Mouse (Mus musculus) forebrain, embryonic 13.5 days (tissue): ENCODE measurements around the gene Adgre5. TPM values are rescaled to one million over a fixed set of nuclear protein-coding genes. Genes with fewer than 3 reads are reported as not detected.

ENCODE experiments used
- ATAC-seq: fragments of 200-750 bp; cut with Nextera tagmentation; 2 replicates; pipeline ENCODE4 v1.8.0; 2017
- H3K27ac ChIP-seq: fragments of 300-500 bp; sonication (generic); 2 replicates; pipeline ENCODE4 v1.5.1; 2015; ENCODE audit warnings: inconsistent platforms, mild to moderate bottlenecking, moderate library complexity
- H3K27me3 ChIP-seq: fragments of 300-500 bp; sonication (generic); 2 replicates; pipeline ENCODE4 v1.6.1; 2015; ENCODE audit warnings: mild to moderate bottlenecking, inconsistent platforms
- H3K36me3 ChIP-seq: fragments of 300-500 bp; sonication (generic); 2 replicates; pipeline ENCODE4 v1.6.1; 2015; ENCODE audit warnings: mild to moderate bottlenecking, inconsistent platforms; ENCODE audit not compliant: poor library complexity, severe bottlenecking
- H3K4me1 ChIP-seq: fragments of 300-500 bp; sonication (generic); 2 replicates; pipeline ENCODE4 v1.6.1; 2015; ENCODE audit warnings: inconsistent platforms
- H3K4me2 ChIP-seq: fragments of 300-500 bp; sonication (generic); 2 replicates; pipeline ENCODE4 v1.6.1; 2015; ENCODE audit warnings: inconsistent platforms, mild to moderate bottlenecking, moderate library complexity
- H3K4me3 ChIP-seq: fragments of 300-500 bp; sonication (generic); 2 replicates; pipeline ENCODE4 v1.5.1; 2015; ENCODE audit warnings: mild to moderate bottlenecking, inconsistent platforms
- H3K9ac ChIP-seq: fragments of 300-500 bp; sonication (generic); 2 replicates; pipeline ENCODE4 v1.6.1; 2015; ENCODE audit warnings: mild to moderate bottlenecking, inconsistent platforms
- H3K9me3 ChIP-seq: fragments of 300-500 bp; sonication (generic); replicated peaks from 2 replicates; pipeline ENCODE4 v1.6.1; 2016; ENCODE audit warnings: inconsistent platforms
- WGBS: fragments of 180-500 bp; shearing (Covaris S2); methylation state at CpG from one replicate; pipeline ENCODE4 v1.1.7; 2015; 5-methylcytosine and 5-hydroxymethylcytosine counted together
- polyA plus RNA-seq: library from polyadenylated mRNA; unstranded; fragments of >200 nt; fragmentation: Nextera tagmentation; extraction: Ambion mirVana; gene quantifications from 2 replicates; pipeline ENCODE4 v1.2.1, GENCODE M21; 2015

The Adgre5 gene
- polyA plus RNA-seq, 1 experiment from 2014 or later = 6.7 TPM

DNA sequence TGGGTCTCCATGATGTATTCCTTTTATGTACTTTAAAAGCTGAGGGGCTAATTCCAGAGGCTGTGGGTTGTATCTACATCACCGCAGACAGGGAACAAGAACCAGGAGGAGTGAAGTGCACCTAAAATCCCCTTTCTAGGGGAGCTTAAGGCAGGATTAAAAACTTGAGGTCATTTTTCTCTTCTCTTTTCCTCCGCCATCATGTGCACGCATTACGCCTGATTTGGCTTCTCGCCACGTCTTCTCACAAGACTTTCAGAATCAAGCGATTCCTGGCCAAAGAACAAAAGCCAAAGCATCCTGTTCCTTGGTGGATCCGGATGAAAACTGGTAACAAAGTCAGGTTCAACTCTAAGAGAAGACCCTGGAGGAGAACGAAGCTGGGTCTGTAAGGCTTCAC is 8.1 kb upstream of the Adgre5 start:
- Histone ChIP-seq H3K9me3 (no peaks in the 10 kb centered on the region), H3K4me1 (peaks cover 7% of the 10 kb centered on the region; the same call in 1 of the 2 replicates), H3K27me3 (peaks cover 35% of the 10 kb centered on the region), H3K27ac (no peak overlapping the region), H3K4me3 (no peak overlapping the region), H3K4me2 (no peak overlapping the region), H3K9ac (no peak overlapping the region), H3K36me3 (no peaks in the 10 kb centered on the region)
- ATAC-seq = no peak
- 76% methylated on average over 9 of the region's 9 CpGs for WGBS

DNA sequence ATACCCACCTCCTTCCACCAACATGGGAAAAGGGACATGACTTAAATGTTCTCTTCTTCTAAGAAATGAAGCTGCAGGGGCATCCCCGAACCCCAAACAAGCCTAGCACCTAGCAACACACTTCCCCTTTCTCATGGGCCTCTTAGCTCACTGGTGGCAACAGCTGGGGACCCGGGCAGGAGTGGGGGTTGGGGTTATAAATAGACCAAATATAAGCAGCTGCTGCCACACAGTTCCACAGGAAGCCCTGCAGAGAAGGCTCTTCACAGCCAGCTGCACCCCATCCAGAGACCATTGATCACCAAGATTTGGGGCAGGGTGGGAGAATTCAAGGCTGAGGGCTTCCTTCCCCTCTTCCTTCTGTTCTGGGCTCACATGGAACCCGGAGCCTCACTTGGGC is 7.6 kb upstream of the Adgre5 start:
- H3K27me3 ChIP-seq = peaks cover 35% of the 10 kb centered on the region
- H3K9ac ChIP-seq = no peak overlapping the region
- no peaks in the 10 kb centered on the region for H3K9me3 ChIP-seq
- no peak for ATAC-seq
- peaks cover 7% of the 10 kb centered on the region; the same call in 1 of the 2 replicates for H3K4me1 ChIP-seq
- WGBS = 56% methylated on average over 3 of the region's 3 CpGs
- H3K27ac ChIP-seq = no peak overlapping the region
- H3K36me3 ChIP-seq = no peaks in the 10 kb centered on the region
- H3K4me2 ChIP-seq = no peak overlapping the region
- H3K4me3 ChIP-seq = no peak overlapping the region

DNA sequence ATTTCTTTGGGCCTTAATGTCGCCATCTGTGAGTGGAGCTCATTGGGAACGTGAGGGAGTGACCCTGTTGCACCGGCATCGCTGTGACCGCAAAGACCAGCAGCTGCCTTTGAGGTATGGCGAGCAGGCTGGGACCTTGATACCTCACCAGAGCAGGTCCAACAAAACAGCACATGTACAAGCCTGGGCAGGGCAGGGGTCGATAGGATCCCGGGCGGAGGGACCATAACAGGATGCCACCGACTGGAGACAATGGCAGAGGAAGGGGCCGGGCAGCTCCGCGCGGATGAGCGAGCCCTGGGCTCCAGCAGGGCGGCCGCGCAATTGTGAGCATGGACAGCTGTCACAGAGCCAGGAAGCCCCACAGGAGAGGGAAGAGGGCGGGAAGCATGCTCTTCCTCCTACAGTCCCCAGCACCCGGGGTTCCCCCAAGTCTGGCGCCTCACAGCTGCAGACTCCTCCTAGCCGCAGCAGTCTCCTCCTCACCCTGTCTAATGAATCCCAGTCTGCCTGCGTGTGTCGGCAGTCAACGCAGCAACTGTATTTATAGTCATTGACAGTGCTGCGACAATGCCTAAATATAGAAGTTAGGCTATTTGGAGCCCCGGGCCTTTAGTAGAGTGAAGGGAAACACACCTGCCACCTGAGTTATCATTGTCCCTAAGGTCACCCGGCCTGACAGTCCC is 6.7 kb upstream of the Adgre5 start:
- WGBS = 3% methylated on average over 28 of the region's 28 CpGs
- H3K9me3 ChIP-seq = no peaks in the 10 kb centered on the region
- peak overlapping the region; percentile 36 for H3K4me3 ChIP-seq
- peaks cover 35% of the 10 kb centered on the region for H3K27me3 ChIP-seq
- H3K4me2 ChIP-seq = peak overlapping the region; percentile 59
- no peak overlapping the region for H3K27ac ChIP-seq
- H3K9ac ChIP-seq = peak overlapping the region; percentile 51
- peak; percentile 82 for ATAC-seq
- no peaks in the 10 kb centered on the region for H3K36me3 ChIP-seq
- peaks cover 7% of the 10 kb centered on the region; the same call in 1 of the 2 replicates for H3K4me1 ChIP-seq

DNA sequence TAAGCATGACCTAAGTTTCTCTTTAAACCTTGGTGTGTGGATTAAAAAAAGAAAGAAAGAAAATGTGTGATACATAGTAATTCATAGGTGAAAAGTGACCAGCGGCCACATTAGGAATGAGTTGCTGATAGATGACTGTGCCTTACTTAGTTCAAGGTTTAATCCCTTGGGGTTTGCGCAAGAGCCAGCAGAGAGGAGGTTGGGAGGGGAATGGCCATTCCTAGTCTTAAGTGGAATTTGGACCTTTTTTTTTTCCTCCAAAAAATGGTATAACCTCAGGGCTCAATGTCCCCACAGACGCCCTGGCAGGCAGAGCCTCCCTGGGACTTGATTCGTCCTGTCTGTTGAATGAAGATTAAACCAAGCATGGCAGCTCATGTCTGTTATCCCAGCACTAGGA is 2.9 kb upstream of the Adgre5 start:
- Histone ChIP-seq H3K9ac (no peak overlapping the region), H3K4me2 (no peak overlapping the region), H3K27me3 (peaks cover 66% of the 10 kb centered on the region), H3K9me3 (no peaks in the 10 kb centered on the region), H3K4me1 (peaks cover 19% of the 10 kb centered on the region), H3K36me3 (no peaks in the 10 kb centered on the region), H3K4me3 (no peak overlapping the region), H3K27ac (no peak overlapping the region)
- ATAC-seq = no peak
- WGBS = 77% methylated on average over 4 of the region's 4 CpGs

DNA sequence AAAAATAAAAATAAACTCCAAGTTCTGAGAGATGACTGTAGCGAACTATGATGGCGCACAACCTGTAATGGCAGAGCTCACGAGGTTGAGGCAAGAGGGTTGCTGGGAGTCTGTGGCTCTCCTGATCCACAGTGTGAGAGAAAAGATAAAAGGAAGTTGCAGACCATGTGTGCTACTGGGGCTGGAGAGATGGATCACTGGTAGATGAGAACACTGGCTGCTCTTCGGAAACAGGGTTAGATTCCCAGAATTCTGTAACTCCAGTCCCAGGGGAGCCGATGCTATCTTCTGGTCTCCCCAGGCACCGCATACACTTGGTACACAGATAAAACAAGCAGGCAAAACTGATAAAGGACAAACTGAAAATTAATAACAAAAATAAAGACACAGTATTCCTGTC is 1.8 kb upstream of the Adgre5 start:
- Histone ChIP-seq H3K27ac (no peak overlapping the region), H3K9me3 (no peaks in the 10 kb centered on the region), H3K4me2 (no peak overlapping the region), H3K36me3 (no peaks in the 10 kb centered on the region), H3K27me3 (peaks cover 55% of the 10 kb centered on the region), H3K9ac (no peak overlapping the region), H3K4me1 (peaks cover 13% of the 10 kb centered on the region), H3K4me3 (no peak overlapping the region)
- WGBS = 94% methylated on average over 6 of the region's 6 CpGs
- ATAC-seq = no peak

DNA sequence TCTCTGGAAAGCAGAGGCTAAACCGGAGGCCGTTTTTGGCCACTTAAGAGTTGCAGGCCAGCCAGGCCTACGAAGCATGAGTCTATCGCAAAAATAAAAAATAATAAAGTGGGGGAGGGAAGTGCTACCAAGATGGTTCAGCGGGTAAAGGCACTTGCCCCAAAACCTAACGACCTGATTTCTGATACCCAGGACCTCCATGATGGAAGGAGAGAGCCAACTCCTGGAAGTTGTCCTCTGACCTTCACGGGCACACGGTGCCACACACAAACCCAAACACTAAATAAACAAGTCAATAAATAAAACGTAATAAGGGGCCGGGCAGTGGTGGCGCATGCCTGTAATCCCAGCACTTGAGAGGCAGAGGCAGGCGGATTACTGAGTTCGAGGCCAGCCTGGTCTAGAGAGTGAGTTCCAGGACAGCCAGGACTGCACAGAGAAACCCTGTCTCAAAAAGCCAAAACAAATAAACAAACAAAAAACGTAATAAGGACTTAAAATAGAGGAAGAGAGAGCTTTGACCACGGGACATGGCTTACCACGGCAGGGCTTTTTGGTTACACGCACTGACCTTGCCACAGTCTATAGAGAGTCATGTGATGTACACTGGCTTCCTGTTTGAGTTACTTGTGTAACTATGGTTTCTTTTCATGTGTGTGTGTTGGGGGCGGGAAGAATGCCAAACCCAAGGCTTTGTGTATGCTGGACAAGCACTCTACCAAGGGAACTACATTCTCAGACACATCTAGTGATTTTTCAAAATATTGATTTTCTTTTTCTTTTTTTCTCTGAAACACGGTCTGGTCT is 926 bp upstream of the Adgre5 start:
- Histone ChIP-seq H3K9ac (peak overlapping the region; percentile 66; the same call in 1 of the 2 replicates), H3K4me1 (peaks cover 12% of the 10 kb centered on the region), H3K27ac (no peak overlapping the region), H3K4me2 (peak overlapping the region; percentile 79; the same call in 1 of the 2 replicates), H3K9me3 (no peaks in the 10 kb centered on the region), H3K4me3 (no peak overlapping the region), H3K27me3 (peaks cover 46% of the 10 kb centered on the region), H3K36me3 (no peaks in the 10 kb centered on the region)
- WGBS = 76% methylated on average over 19 of the region's 19 CpGs
- no peak for ATAC-seq

DNA sequence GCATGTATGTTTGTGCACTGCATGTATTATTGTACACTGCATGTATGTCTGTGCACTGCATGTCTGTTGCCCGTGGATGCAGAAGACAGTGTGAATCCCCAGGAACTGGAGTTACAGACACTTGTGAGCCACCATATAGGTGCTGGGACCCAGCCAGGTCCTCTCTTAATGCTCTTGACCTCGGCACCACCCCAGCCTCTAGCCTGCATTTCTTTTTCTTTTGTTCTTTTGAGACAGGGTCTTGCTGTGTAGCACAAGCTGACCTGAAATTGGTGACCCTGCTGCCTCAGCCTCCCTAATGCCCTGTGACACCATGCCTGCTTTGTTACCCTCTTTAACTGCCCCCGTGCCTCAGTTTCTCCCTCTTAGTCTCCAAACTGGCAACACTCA is 545 bp downstream of the Adgre5 start:
- H3K9me3 ChIP-seq = no peaks in the 10 kb centered on the region
- H3K27me3 ChIP-seq = peaks cover 39% of the 10 kb centered on the region
- 12% methylated on average over 3 of the region's 3 CpGs for WGBS
- H3K9ac ChIP-seq = peak overlapping the region; percentile 66; the same call in 1 of the 2 replicates
- no peak overlapping the region for H3K27ac ChIP-seq
- ATAC-seq = no peak
- H3K4me3 ChIP-seq = peak overlapping the region; percentile 44
- peak overlapping the region; percentile 79 for H3K4me2 ChIP-seq
- no peaks in the 10 kb centered on the region for H3K36me3 ChIP-seq
- H3K4me1 ChIP-seq = peaks cover 12% of the 10 kb centered on the region

DNA sequence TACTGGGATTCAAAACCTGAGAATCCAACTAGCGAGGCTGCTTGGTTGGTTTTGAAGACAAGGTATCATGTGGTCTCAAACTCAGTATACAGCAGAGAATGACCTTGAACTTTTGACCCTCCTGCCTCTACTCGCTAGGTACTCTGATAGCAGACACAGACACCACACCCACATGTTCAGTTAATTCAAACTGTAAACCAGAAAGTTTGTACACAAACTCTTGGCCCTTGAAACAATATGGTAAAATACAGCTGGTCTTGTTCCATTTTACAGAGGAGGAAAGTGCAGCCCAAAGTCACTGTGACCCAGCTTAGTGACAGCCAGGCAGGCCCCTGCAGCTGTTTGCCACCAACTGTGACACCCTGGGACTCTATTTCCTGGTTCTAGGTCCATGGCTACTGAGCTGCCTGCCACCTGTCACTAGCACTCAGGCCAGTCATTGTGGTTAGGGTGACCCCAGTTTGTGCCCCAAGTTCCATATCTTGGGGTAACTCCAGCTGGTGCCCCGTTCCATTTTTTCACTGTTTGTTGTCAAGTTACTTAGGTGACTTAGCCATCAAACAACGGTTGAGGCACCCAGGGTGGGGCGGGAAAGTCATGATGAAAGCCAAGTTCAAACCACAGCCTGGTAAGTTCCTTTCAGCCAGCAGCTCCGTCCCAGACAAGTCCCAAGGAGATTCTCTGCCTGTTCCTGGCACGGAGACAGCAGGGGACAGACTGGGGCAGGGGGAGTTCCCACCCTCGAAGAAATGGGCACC is 1.2 kb downstream of the Adgre5 start:
- ATAC-seq = no peak
- H3K4me2 ChIP-seq = no peak overlapping the region

DNA sequence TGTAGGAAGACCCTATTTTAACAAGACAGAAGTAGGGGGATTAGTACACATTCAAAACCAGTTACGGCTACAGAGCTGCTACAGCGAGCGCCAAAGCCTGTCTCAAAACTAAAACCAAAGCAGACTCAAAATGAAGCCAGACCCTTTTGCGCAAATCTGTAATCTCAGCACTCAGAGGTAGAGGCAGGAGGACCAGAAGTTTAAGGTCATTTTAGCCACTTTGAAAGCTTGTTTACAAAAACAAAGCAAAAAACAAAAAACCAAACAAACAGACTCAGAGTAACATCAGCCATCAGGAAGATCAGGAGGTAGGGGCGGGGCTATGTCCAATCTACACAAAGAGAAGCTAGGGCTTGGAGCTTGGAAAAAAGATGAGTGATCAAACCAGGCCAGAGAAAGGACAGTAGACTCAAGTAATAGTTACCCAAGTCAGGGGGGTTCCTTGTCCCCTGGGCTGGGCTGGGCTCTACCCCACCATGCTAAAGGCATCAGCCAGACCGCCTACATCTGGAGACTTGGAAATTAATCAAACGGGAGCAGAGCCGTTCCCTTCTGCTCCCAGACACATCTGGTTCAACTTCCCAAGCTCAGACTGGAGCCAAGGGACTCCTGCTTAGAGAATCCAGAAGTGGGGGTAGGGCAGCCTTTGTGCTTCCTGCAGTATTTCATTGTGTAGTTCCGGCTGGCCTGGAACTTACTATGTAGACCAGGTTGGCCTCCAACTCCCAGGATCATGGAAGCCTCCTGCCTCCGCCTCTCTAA is 2.0 kb downstream of the Adgre5 start:
- no peak overlapping the region for H3K9ac ChIP-seq
- H3K36me3 ChIP-seq = no peaks in the 10 kb centered on the region
- H3K9me3 ChIP-seq = no peaks in the 10 kb centered on the region
- ATAC-seq = no peak
- H3K4me2 ChIP-seq = no peak overlapping the region
- 79% methylated on average over 10 of the region's 10 CpGs for WGBS
- H3K27ac ChIP-seq = no peak overlapping the region
- H3K4me1 ChIP-seq = peaks cover 12% of the 10 kb centered on the region
- peaks cover 36% of the 10 kb centered on the region for H3K27me3 ChIP-seq
- H3K4me3 ChIP-seq = no peak overlapping the region

More for the DNA sequence above, 1.2 kb downstream of the Adgre5 start:
- no peak overlapping the region for H3K9ac ChIP-seq
- H3K27me3 ChIP-seq = peaks cover 39% of the 10 kb centered on the region
- no peak overlapping the region for H3K4me3 ChIP-seq
- peaks cover 12% of the 10 kb centered on the region for H3K4me1 ChIP-seq
- no peak overlapping the region for H3K27ac ChIP-seq
- H3K9me3 ChIP-seq = no peaks in the 10 kb centered on the region
- H3K36me3 ChIP-seq = no peaks in the 10 kb centered on the region
- WGBS = 53% methylated on average over 8 of the region's 8 CpGs

DNA sequence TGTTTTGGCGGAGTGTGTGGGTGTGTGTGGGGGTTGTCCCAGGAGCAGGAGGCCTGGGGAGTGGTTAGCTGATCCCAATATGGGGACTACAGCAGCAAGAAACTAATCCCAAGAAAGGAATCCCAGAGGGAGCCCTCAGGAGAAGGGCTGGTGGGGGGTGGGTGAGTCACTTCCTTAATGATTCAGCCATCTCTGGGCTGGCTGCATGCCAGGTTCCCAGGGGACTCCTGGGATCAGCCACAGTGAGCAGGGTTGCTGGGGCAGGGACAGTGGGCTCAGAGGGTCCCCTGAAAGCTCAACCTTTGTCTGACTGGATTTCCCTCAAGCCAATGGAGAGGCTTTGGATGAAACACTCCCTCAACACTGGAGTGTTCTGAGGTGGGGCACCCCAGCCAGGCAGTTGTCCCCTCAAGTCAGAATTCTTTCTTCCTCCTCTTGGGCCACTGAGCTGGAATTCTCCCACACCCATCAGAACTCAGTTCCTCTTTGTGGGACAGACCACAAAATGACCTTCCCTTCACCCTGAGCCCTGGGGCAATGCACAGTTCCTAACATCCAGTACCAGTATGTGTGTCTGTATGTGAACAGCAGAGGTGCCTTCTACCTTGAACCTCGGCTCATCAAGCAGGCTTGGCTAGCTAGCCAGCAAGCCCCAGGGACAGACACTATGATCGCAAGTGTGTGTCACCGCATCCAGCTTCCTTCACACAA is 3.1 kb downstream of the Adgre5 start:
- WGBS = 75% methylated on average over 4 of the region's 4 CpGs
- ATAC-seq = no peak
- Histone ChIP-seq H3K4me2 (no peak overlapping the region), H3K27ac (no peak overlapping the region), H3K4me3 (no peak overlapping the region), H3K9ac (no peak overlapping the region), H3K4me1 (peaks cover 12% of the 10 kb centered on the region), H3K27me3 (peaks cover 39% of the 10 kb centered on the region), H3K36me3 (no peaks in the 10 kb centered on the region), H3K9me3 (no peaks in the 10 kb centered on the region)

DNA sequence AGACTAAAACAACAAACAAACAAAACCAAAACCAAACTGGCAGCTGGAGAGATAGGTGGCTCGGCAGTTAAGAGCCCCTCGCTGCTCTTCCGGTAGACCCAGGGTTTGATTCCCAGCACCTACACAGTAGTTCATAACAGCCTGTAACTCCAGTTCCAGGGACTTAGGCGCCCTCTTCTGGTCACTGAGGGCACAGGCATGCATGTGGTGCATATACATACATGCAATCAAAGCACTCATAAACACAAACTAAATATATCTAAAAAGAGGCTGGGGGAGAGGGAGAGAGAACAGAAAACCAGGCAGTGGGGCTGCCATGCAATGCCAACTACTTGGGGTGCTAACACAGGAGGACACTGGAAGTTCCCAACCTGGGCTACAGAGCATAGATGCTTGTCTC is 3.8 kb downstream of the Adgre5 start:
- Histone ChIP-seq H3K4me3 (no peak overlapping the region), H3K4me2 (no peak overlapping the region), H3K9ac (no peak overlapping the region), H3K9me3 (no peaks in the 10 kb centered on the region), H3K4me1 (peaks cover 12% of the 10 kb centered on the region), H3K27ac (no peak overlapping the region), H3K27me3 (peaks cover 35% of the 10 kb centered on the region), H3K36me3 (no peaks in the 10 kb centered on the region)
- WGBS = 88% methylated on average over 4 of the region's 4 CpGs
- ATAC-seq = no peak
